Mouse (Mus musculus) inflammation-experienced regulatory T-cells (primary cell): Measurements from ENCODE around the gene Gabrp. TPM values are rescaled to one million over a fixed set of nuclear protein-coding genes. Genes with fewer than 3 reads are reported as not detected.

Experiments used
- polyA plus RNA-seq, 2 experiments: library from polyadenylated mRNA; unstranded; fragments of 100-300 nt; shearing (Covaris generic); gene quantifications; one replicate each; pipeline ENCODE4 v1.2.1; 2017

Gabrp gene
- 1 to 10 TPM in 1 of 2 experiments, not detected in 1; 1.7 TPM for polyA plus RNA-seq

DNA sequence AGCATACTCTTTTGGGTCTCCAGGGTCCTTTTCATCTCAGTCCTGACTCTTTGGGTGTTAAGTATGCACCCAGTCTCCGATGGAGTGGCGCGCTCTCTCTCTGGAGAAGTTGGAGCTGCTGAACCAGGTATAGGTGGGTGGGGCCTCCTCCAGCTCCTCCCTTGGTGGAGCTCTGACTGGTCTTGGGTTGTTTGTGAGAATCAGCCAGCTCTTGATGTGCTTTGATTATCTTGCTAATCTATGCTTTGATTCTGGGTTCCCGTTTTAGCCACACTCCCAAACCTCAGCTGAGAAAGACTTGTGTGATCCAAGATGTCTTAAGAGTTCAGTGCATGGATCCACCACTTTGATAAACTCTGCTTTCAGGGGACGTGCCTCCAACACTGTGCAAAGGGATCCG lies at the start of gene Gabrp:
TSS of gene Gabrp (minus strand) at position 101 of the 400 bp plus-strand sequence.

DNA sequence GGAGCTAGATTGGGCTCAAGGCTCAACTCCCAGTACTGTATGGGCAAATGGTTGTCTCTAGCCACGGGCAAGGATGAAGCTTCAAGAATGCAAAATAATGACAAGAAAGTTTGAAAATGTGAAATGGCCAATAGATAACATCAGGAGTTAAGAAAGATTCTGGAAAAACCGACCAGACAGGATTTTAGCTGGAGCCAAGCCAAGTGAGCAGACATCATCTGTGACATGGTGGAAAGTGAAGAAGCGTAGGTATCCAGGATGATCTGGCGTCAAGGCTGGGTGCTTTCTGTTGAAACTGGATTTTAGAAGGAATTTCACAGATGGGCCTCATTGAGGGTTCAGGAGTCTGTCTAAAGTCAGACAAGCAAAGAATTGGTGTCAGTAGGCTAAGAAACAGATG lies 20.2 kb upstream of the Gabrp start, which contains the start of gene D130052B06Rik:
TSS of gene D130052B06Rik (plus strand) at position 317 of the 400 bp plus-strand sequence.

DNA sequence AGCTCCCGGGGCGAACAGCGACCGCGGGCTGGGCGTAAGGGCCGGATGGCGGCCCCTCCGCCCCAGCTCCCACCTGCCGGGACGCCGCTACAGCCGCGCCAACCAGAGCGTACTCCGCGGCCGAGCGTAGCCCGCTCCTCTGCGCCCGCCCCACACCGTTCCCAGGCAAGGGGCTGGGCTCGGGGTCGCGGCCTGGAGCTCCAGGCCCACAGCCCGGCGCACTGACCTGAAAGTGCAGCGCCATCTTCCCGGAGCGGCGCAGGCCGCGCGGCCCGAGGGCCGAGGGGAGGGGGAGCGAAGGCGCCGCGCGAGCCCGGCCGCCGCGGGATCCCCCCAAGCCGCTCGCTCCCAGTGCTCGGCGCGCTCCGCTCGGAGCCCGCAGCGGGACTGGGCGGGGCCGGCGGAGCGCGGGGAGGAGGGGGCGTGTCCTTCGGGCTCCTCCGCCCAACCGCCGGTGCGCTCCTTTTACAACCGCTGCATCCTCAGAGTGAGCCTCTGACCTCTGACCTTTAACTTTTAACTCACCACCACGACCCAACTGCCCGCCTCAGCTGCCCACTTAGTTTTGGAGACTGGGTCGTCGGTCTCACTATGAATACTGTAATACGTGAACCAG lies 65.3 kb downstream of the Gabrp start, which contains the start of gene Ranbp17:
TSS of gene Ranbp17 (minus strand) at position 371 of the 616 bp plus-strand sequence.

Other genes with a start within 250 kb of the Gabrp start
- under 1 TPM; 0.12 to 0.76 TPM for gene Ranbp17, start 65.2 kb downstream of the Gabrp start, polyA plus RNA-seq
- under 1 TPM in 1 of 2 experiments, not detected in 1; 0.12 TPM for gene D130052B06Rik, start 20.3 kb upstream of the Gabrp start, polyA plus RNA-seq